Mouse (Mus musculus): ENCODE data around the gene Fgb. TPM values are rescaled to one million over a fixed set of nuclear protein-coding genes. Genes with fewer than 3 reads are reported as not detected.

The Fgb gene
- total RNA-seq, 2 experiments from 2014 or later, result not detected

DNA sequence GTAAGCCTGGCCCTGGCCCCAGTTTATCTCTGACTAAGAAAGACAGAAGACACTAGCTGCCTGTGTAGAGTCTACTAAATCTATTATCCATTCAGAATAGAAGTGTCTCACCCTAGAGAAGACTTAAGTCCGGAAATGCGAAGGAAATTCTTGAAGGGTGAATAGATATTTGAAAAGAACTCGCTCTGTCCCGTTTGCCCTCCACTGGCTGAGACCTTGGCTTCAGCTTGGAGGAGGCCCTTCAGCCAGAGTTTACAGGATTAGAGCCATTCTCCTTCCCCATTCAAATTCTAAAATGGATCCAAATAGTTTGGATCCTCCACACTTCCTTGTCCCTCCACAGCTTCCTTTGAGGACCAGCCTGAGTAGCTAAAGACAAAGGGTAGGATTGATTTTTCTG lies 19.3 kb downstream of the Fgb start:
- ATAC-seq (replicated peaks; ENCODE audit: poor library complexity, severe bottlenecking), result no peak

DNA sequence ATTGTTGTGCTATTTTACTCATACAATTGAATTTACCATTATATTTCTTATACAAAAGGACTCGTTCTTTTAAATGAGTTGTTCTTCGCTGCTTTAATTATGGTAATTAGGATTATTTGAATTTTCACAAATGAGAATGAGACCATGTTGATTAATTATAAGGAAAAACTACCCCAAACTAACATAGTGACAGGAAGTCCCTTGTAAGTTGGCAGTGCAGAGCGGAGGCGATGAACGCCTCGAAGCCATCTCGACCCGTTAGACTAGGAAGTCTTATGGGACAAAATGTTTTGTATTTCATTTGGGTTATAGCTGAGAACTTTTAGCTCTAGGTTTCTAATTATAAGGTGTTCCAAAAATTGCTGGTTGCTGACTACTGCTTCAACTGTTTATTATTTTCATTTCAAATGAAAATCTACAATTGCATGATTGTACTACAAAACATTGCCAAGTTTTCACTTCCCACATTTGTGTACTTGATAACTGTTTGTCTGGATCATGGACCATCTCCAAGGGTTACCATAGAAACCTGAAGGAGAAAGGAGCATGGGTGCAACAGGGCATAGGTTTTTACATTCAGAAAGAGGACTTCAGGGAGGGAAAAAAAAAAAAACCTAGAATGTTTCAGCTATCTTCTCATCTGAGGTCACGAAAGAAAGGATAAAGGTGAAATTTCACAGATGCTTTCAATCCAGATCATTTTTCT lies 22.0 kb downstream of the Fgb start:
- ATAC-seq (replicated peaks; ENCODE audit: poor library complexity, severe bottlenecking), result no peak

DNA sequence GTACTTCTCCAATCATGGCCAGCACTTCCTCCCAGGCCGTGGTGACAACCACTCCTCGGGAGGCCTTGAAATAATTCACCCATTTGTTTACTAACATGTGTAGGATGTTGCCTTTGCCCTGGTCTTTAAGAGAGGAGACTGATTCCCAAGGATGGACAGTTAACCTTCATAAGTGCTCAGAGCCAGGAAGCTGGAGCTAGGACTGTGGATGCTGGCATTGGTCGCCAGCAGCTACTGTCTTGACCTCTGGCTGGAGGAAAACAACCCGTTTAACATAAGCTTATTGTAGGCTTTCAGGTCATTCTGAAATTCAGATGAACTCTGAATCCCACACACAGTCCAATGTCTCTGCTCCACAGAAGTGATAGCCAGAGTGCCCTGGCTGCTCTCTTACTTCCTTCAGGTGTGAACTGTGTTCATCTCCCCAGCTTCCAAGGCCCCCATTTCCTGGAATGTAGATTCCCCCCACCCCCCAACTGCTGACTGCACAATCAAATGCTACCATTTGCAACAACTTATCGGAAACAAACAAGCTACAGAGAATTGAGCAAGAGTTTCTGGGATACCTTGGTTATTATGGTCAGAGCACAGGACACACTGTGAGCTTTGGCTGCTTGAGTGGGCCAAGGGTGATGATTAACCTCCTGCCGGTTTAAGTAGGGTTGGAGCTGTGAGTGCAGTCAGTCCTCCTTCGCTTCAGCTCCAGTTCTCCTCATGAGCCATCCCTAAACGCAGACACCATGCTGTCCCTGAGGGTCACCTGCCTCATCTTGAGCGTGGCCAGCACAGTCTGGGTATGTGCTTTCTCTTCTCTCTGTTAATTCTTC lies 24.0 kb downstream of the Fgb start, which contains the start of gene Fga:
Gene Fga, plus strand, starts transcription at position 602 of the 827 bp plus-strand sequence.
- no peak for ATAC-seq (replicated peaks; ENCODE audit: poor library complexity, severe bottlenecking)

DNA sequence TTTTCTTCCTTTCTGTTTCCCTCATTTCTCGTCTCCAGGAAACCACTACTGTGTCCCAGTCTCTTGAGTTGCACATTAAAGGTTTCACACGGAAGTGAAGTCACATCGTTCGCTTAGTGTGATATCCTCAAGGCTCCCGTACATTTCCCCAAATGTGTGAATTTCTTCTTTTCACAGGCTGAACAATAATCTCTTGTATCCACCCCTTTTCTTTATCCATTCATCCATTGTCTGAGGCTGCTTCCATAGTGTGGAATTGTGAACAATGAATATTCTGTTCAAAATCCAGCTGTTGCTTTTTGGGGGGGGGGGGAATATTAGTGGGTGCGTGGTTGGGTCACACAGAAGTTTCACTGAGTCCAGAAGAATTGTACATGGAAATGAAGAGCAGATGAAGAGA lies 24.6 kb downstream of the Fgb start:
- no peak for ATAC-seq (replicated peaks; ENCODE audit: poor library complexity, severe bottlenecking)

DNA sequence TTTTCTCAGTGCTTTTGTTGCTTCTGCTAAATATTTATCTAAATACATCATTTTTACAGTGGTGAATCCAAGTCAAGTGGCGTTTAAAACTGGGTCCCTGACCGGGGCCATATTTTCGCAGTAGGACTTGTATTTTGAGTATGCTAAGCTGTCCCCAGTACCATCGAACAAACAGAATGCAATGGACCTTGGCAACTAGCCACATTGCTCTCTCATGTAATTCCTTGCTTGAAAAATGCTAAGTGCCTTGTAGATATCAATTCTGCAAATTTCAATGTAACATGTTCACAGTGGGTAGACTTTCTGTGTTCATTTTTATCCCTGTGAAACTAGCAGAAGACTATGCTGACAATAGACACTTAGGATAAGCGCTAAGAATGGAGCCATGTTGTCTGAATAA lies 28.5 kb downstream of the Fgb start:
- ATAC-seq (replicated peaks; ENCODE audit: poor library complexity, severe bottlenecking), result no peak

DNA sequence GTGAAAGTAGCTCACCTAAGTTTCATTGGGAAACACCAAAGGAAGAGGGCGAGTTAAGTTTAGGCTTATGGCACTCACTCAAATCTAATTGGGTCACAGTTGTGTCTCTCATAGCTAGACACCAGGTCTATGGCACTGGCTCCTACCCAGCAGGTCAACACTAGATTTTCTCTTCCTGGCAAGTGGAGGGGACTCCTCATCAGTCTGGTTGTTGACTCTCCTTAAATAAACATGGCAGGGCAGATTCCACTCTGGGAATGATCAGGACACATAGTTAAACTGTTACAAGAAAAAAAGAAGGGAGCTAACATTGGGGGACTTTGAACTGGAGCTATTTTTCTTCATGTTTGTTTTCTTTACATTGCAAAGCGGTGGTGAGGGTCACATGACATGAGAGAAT lies 29.3 kb downstream of the Fgb start:
- no peak for ATAC-seq (replicated peaks; ENCODE audit: poor library complexity, severe bottlenecking)

DNA sequence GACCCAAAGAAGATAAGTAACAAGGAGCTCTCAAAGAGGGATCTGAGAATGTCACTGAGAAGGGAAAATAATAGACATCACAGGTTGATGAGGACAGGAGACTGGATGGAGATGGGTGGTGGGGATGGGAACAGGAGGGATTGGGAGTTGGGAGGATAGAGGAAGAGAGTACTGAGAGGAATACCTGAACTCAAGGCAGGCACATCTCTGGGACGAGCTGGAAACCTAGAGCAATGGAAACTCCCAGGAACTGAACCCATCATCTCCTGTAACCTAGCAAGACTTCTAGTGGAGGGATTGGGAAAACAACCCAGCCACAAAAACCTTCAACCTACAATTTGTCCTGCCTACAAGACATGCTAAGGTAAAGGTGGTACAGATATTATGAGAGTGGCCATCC lies 33.4 kb downstream of the Fgb start:
- ATAC-seq (replicated peaks; ENCODE audit: poor library complexity, severe bottlenecking), result no peak

DNA sequence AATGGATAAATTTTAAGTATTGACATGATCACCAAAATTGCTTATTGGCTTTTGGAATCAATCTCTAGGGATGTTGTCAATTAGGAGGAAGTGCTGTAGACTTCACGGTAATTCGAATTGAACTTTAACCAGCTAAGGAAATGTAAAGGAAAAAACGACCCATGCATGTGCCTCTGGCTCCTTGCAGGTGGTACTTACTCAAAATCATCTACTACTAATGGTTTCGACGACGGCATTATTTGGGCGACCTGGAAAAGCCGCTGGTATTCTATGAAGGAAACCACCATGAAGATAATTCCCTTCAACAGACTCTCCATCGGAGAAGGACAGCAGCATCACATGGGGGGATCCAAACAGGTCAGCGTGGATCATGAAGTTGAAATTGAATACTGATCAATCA lies 35.7 kb downstream of the Fgb start:
- no peak for ATAC-seq (replicated peaks; ENCODE audit: poor library complexity, severe bottlenecking)

DNA sequence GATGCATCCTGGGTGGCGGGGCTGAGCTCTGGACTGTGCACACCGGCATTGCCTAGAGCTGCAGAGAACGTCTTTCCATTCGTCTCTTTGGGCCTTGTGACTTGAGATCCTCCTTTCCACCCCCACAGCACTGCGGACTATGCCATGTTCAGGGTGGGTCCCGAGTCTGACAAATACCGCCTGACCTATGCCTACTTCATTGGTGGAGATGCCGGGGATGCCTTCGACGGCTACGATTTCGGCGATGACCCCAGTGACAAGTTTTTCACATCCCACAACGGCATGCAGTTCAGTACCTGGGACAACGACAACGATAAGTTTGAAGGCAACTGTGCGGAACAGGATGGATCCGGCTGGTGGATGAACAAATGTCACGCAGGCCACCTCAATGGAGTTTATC lies 37.0 kb downstream of the Fgb start:
- ATAC-seq (replicated peaks; ENCODE audit: poor library complexity, severe bottlenecking), result no peak

DNA sequence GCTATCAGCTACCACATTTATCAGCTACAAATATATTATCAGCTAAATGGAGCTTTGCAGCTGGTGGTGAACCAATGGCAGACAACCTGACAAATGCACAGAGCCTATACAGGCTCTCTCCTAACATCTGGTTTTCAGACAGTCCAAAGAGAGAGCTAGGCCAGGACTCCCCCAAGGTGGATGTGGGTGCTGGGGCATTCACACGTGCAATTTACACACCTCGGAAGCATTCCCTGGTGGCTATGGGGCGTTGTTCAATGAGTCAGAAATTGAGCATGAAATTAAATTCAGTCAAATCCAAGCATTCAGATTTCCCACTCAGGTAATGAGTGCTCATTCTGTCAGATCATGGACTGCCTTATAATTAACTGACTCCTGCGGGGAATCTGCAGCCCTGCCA lies 38.1 kb downstream of the Fgb start:
- ATAC-seq (replicated peaks; ENCODE audit: poor library complexity, severe bottlenecking), result no peak

DNA sequence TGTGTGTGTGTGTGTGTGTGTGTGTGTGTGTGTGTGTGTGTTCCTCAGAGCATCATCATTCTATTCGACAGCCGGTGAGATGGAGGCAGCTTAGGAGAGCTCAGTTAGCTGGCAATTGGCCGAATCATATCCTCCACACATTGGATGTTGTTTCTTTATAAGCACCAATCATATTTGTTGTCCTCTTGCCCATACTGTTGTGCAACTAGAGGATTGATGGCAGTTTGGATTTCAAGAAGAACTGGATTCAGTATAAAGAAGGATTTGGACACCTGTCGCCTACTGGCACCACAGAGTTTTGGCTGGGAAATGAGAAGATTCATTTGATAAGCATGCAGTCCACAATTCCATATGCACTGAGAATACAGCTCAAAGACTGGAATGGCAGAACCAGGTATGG lies 38.5 kb downstream of the Fgb start:
- ATAC-seq (replicated peaks; ENCODE audit: poor library complexity, severe bottlenecking), result no peak

DNA sequence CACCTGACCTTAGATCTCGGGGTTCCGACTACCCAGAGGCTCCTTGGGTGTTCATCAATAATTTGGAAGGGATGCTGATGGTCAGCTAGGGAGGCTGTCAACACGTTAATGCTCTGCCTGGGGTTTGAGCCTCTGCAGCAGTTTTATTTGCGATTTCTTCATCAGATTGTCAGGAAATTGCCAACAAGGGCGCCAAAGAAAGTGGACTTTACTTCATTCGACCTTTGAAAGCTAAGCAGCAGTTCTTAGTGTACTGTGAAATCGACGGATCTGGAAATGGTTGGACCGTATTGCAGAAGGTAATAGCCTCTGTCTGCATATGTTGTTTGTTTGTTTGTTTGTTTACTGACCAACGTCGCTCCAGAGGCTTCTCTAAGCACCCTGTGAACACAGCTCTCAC lies 39.4 kb downstream of the Fgb start:
- no peak for ATAC-seq (replicated peaks; ENCODE audit: poor library complexity, severe bottlenecking)

DNA sequence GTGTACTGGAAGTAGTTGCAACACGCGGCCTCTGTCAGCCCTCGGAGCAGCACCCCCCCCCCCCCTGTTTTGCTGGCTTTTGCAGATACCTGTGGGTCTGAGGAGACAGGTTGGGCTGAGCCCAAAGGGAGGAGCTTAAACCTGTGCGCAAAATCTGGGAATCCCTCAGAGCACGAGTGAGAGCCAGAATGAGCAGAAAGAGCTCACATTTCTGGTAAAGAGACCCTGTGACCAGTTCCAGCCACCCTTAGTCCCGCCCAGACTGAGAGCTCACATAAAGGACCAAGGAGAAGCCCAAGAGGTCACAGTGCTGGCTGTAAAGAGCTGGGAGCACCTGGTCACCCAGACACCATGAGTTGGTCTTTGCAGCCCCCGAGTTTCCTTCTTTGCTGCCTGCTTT lies 42.1 kb downstream of the Fgb start, which contains the start of gene Fgg:
Gene Fgg, plus strand, starts transcription at position 168 of the 400 bp plus-strand sequence.
- ATAC-seq (replicated peaks; ENCODE audit: poor library complexity, severe bottlenecking), result no peak

DNA sequence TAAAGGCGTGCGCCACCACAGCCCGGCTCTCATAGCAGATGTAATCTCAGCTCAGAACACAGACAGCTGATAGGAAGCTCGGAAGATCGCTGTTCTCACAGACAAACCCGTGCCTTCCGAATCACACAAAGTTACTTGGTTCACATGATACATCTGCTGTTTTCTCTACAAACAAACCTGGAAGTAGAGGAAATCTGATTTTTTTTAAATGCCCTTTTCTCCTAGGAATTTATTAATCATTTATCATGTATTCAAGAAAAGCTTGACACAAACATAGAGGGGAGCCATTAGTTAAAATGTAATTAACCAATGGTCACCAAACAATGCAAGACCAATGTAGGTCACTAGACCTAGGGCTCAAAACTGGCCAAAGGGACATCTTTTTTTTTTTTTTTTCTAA lies 44.9 kb downstream of the Fgb start:
- ATAC-seq (replicated peaks; ENCODE audit: poor library complexity, severe bottlenecking), result no peak

DNA sequence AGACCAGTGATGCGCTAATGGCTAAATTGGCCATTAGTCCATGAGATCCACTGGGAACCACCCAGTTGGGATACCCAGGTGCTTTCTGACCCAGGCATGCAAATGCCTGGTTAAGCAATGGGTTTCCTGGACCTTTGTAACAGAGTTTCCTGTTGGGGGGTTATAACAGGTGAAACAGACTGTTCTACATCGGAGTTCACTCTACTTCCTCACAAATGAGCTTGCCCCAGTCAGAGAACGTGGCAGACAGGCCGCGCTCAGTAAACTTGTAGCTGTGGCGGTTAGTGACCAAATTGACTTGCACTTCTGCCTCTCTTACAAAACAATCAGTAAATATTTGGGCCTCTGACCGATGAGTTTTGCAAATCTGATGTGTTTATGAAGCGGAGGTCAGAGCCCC lies 46.6 kb downstream of the Fgb start:
- ATAC-seq (replicated peaks; ENCODE audit: poor library complexity, severe bottlenecking), result no peak

DNA sequence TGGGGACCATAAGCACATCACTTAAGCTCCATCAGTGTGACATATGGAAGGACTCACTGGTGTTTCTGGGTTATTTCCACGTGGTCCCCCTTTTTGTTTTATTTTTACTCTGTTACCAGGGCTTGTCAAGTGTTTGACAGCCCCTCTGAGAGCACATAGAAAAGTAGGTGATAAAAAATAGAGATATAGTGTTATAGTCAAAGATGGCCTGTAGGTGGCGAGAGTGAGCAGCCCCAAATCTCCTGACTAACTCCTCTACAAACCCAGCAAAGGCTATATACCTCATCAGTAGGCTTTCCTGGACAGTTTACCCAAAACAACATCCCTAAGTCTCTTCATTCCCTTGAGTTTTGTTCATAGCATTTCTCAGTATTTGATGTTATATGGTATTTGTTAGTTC lies 47.5 kb downstream of the Fgb start:
- ATAC-seq (replicated peaks; ENCODE audit: poor library complexity, severe bottlenecking), result peak; percentile 83

DNA sequence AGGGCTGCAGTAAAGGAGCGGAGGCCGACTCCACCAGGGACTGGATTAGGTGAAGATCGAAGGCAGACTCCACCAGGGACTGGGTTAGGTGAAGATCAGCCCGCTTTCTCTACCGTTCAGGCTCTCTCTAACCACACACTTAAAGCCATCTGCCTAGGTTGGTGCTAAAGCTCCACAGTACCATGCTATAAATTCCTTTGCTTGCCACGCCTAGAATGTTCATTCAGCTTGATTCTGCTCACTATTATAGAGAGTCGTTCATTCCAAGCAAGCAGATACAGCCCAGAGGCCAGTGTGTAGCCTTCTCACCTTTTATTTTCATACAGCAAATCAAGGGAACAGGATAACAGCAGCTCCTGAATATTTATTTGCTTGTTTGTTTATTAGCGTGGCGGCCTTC lies 49.7 kb downstream of the Fgb start:
- no peak for ATAC-seq (replicated peaks; ENCODE audit: poor library complexity, severe bottlenecking)

DNA sequence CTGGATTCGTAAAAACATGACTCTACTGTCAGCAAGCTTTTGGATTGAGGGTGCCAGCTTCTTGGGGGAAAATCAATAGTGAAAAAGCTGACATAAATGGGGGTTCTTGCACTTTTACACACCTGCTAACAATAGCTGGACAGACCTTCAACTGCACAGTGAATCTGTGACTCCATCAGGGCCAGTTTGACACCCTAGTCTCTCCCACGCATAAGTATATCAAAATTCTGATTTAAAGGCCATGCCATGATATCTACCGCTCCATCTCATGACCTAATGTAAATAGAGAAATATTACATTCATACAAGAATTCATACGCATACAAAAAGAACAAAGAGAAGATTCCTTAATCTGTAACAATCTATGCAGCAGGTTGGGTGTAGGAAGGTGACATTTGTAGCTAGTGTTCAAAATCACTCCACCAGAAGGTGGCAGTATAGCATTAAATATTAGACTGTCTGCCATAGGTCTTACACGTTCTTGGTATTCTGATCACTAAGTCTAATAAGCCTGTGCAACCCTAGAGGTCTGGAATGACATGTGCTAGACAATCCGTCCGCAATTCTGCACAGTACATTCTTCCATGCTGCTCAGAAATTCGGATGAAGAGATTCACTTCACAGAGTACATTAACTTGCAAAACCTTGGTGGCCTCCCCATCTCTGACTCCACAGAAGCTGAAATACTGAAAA lies 50.7 kb downstream of the Fgb start:
- peak; percentile 77 for ATAC-seq (replicated peaks; ENCODE audit: poor library complexity, severe bottlenecking)

DNA sequence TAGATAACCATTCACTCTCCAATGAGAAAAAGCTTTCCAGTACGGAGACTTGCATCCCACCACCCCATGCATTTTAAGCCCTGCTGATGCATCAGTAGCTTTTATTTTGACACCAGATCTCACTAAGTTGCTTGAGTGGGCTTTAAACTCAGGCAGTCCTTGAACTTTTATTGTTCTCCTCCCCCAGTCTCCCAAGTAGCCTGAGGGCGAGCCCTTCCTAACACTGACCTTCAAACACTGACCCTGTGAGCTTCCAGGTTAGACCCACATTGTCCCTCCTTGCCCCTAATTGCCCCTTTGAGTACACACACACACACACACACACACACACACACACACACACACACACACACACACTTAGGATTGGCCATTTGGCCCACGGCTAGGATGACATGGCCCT lies 53.0 kb downstream of the Fgb start:
- no peak for ATAC-seq (replicated peaks; ENCODE audit: poor library complexity, severe bottlenecking)

DNA sequence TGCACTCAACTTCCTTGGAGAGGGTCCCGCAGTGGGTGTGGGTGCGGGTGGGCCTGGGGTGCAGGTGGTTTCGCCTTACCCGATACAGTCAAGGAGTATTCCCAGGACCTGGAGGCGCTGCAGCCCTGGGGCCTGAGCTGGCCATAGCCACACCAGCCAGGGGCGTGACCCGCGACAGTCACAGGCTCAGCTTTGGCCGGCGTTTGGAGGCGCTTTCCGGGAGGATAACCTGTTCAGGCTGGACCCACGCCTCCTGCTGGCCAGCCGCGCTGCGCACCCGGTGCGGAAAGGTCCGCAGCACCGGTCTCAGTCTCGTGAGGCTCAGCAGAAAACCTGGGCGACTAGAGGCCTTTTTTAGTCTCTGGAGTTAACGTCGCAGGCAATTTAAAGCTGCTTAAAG lies 54.3 kb downstream of the Fgb start:
- peak; percentile 85 for ATAC-seq (replicated peaks; ENCODE audit: poor library complexity, severe bottlenecking)

DNA sequence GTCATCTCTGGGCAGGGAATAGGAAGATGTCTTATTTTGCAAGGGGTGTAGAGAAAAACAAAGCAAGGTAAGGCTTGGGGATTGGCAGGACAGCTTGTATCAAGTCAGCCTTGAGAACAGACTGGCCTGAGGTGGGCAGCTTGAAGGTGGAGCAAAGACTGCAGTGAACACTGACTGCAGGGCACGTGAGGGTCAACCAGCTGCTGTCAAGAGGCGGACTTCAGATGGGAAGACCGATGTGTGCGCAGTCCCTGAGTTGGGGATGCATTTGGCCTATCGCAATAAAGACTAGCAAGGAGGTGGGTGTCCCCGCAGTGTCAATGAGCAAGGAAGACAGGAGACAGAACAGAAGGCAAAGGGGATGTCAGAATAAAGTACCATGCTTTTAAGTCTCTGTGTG lies 56.7 kb downstream of the Fgb start:
- ATAC-seq (replicated peaks; ENCODE audit: poor library complexity, severe bottlenecking), result no peak

Measured in granulocyte monocyte progenitor cell, adult 5-6 weeks (primary cell).